Mouse (Mus musculus) cortical plate, adult 2 months (tissue): Measurements from ENCODE around the gene Coq3.

Experiments used
- CTCF ChIP-seq: fragments of 200-500 bp; IDR thresholded peaks from 2 replicates; pipeline ENCODE4 v1.5.1; 2011; ENCODE audit warnings: mild to moderate bottlenecking, control low read depth, low read length; ENCODE audit not compliant: insufficient read depth; ENCODE audit errors: extremely low read depth
- POLR2A ChIP-seq: fragments of 200-500 bp; IDR thresholded peaks from 2 replicates; pipeline ENCODE4 v1.6.1; 2011; ENCODE audit warnings: mild to moderate bottlenecking, low read length, control low read depth; ENCODE audit not compliant: insufficient read depth; ENCODE audit errors: extremely low read depth

- TF ChIP-seq CTCF (no peak), POLR2A (no peak)
Measured at GRCm38 (mm10) chr4:21882806-21883205, 3.3 kb downstream of the Coq3 start.
